Mouse (Mus musculus) E14TG2a.4 (cell line): ENCODE measurements around the gene Krt2.

Source experiments
- H3K27me3 ChIP-seq: 2 replicates; pipeline ENCODE4 v1.6.1; 2014; ENCODE audit warnings: low read length, control low read depth; ENCODE audit not compliant: insufficient read depth
- H3K36me3 ChIP-seq: 2 replicates; pipeline ENCODE4 v1.6.1; 2014; ENCODE audit warnings: low read length, control low read depth; ENCODE audit not compliant: insufficient read depth
- H3K4me1 ChIP-seq: replicated peaks from 2 replicates; pipeline ENCODE4 v1.6.1; 2014; ENCODE audit warnings: low read depth, low read length, control low read depth
- H3K4me3 ChIP-seq: replicated peaks from 2 replicates; pipeline ENCODE4 v1.5.1; 2014; ENCODE audit warnings: mild to moderate bottlenecking, low read length
- H3K9me3 ChIP-seq: 2 replicates; pipeline ENCODE4 v1.6.1; 2014; ENCODE audit warnings: low read length, control low read depth
- CTCF ChIP-seq: conservative IDR thresholded peaks from 2 replicates; pipeline ENCODE4 v1.5.1; 2014; ENCODE audit warnings: low read length
- NANOG ChIP-seq: IDR thresholded peaks from 2 replicates; pipeline ENCODE4 v1.6.1; 2014; ENCODE audit warnings: borderline replicate concordance, low read length, mixed read lengths
- POU5F1 ChIP-seq: IDR thresholded peaks from 2 replicates; pipeline ENCODE4 v1.6.1; 2014; ENCODE audit warnings: low read length, borderline replicate concordance

The Krt2 gene

DNA sequence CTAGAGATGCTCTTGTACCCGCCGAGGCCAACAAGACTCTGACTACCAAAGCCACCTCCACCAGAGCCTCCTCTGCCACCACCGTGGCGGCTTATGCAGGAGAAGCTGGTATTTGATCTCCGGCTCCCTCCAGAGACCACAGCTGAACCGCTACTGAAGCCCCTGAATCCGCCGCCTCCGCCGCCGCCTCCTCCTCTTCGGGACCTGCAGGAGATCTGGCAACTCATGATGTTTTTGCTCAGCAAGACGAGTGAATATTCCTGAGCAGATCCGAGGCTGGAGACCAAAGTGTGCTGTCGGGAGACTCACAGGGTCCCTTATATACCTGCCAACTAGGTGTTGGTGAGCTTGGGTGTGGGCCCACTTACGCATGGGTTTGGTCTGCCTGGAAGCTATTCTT lies at the start of gene Krt2:
Gene Krt2 (minus strand): TSS at position 295 of the 400 bp plus-strand sequence.
- H3K9me3 ChIP-seq: no peaks in the 10 kb centered on the region
- peak within 1 kb of the TSS; percentile 68 for H3K4me3 ChIP-seq
- peaks cover 46% of the 10 kb centered on the region for H3K27me3 ChIP-seq
- TF ChIP-seq CTCF (no peak), POU5F1 (no peak), NANOG (no peak)
- no peaks in the 10 kb centered on the region for H3K36me3 ChIP-seq
- H3K4me1 ChIP-seq: 0 out of 2 replicates have a peak, but pooled peaks cover 10% of the 10 kb centered on the region

DNA sequence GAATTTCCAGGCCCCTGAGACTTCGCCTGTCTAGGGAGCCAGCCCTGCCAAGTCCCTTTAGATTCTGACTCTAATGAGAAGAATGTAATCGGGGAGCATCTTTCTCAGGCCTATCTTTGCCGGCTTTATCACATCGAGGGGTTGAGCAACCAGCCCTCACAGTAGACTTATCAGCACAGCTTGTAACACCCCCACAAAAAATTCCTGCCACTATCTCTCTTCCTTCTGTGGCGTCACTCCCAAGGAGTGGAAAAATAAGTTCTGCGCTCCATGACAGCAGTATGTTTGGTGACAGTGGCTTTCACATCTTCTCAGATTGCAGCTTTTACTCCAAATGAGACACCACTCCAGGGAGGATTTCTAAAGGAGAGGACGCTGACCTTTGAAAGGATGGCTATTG lies 48.8 kb upstream of the Krt2 start:
- H3K27me3 ChIP-seq: peaks cover 38% of the 10 kb centered on the region
- H3K4me1 ChIP-seq: no peaks in the 10 kb centered on the region
- TF ChIP-seq NANOG (no peak), CTCF (no peak), POU5F1 (no peak)
- no peaks in the 10 kb centered on the region for H3K36me3 ChIP-seq
- no peak overlapping the region for H3K4me3 ChIP-seq
- no peaks in the 10 kb centered on the region for H3K9me3 ChIP-seq

DNA sequence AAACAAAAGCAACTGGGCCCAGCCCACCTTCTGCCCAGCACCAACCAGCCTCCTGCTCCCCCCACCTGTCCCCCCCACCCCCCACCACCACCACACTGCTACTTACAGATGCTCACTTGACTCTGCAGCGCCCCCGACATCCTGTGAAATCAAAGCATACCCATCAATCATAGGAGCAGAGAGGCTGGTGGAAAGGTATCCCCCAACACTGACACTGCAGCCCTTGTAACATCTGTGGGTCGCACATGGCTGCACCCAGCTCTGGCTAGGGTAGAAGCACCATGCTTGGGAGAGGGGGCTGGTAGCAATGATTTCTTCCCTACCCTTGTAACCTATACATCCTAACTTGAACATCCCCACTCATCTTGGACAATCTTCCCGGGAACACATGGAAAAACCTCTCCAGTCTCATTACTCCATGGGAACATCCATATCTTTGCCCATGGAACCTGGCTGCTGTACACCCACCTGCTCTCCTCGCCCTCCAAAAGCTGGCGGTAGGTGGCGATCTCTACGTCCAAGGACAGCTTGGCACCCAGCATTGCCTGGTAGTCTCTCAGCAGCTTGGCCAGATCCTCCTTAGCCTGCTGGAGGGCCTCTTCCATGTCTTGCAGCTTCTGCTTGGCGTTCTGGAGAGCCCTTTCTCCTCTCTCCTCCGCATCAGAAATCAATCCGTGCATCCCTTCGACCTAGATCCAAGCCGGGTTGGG lies 42.6 kb upstream of the Krt2 start:
- TF ChIP-seq CTCF: no peak
- no peak for TF ChIP-seq POU5F1
- TF ChIP-seq NANOG: no peak
- Histone ChIP-seq H3K27me3 (peaks cover 69% of the 10 kb centered on the region), H3K9me3 (no peaks in the 10 kb centered on the region), H3K4me3 (peak overlapping the region; percentile 67; the same call in 1 of the 2 replicates), H3K4me1 (peaks cover 23% of the 10 kb centered on the region), H3K36me3 (no peaks in the 10 kb centered on the region)

DNA sequence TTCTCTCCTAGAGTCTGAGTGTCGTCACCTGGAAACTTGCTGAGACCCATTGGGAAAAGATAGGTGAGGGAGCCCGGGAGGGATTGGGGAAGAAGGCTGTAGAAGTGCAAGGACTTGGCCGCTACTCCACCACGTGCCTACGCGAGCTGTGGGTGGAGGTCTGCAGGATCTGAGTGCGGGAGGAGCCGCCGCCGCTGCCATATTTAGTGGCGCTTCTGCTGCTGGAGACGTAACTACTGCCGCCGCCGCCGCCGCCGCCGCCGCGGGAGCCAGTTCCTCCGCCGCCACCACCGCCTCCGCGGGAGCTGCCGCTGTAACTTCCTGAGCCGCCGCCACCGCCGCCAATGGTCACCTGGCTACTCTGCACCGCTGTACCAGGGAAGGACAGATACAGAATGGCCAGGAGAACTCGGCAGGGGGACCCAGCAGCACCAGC lies 41.8 kb upstream of the Krt2 start:
- no peak for TF ChIP-seq CTCF
- no peak for TF ChIP-seq NANOG
- peaks cover 74% of the 10 kb centered on the region for H3K27me3 ChIP-seq
- peak overlapping the region; percentile 67 for H3K4me3 ChIP-seq
- H3K9me3 ChIP-seq: no peaks in the 10 kb centered on the region
- H3K36me3 ChIP-seq: no peaks in the 10 kb centered on the region
- H3K4me1 ChIP-seq: peaks cover 29% of the 10 kb centered on the region

DNA sequence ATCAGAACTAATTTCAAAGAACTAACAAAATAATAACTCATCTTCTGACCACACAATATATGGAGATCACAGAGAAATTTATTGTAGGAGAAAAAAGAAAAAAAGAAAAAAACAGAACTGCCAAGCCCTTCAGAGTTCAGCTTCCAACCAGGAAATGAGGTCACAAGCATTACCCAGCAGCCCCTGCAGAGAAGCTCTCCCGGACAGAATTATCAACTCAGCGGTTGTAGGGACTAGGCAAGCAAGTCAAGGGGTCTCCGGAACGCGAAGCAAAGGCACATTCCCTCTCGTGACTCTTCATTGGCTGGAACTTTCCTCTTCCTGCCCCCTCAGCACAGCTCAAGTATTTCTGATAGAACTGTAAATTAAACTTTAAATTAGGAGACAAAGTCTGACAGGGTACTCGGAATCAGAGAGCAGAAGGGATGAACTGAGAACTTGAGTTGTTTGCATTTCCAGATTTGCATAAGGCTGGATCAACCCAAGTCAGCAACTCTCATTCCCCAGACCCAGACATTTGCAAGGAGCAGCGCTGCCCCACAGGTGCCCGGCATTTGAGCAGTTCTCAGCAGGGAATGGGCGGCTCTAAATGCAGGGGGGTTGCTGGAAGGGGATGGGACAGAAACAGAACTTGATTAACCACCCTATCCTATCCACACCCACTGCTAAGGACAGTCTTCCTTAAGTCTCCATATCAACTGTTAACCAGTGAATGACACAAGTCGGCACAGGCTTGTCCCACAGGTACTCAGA lies 40.9 kb upstream of the Krt2 start:
- no peak for TF ChIP-seq CTCF
- no peak for TF ChIP-seq NANOG
- no peak for TF ChIP-seq POU5F1

DNA sequence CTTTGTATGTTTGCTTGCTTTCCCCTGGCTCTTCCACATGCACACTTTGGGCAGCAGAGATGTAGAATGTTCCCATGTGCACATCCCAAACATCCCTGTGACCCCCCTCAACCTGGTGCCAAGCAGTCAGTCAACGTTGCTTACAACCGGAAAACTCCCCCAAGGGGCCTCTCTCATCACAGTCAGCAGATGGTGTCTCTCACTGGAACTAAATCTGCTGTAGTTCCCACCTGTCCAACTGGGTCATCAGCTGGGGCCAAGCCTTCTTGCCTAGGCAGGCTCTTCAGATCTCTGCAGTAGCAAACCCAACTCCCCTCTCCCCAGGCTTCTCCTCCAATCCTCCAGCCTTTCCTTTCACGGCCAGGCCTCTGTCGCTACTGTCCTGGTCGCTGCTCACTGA lies 38.7 kb upstream of the Krt2 start:
- Histone ChIP-seq H3K4me1 (peaks cover 41% of the 10 kb centered on the region), H3K9me3 (no peaks in the 10 kb centered on the region), H3K27me3 (peaks cover 90% of the 10 kb centered on the region), H3K4me3 (no peak overlapping the region), H3K36me3 (no peaks in the 10 kb centered on the region)
- TF ChIP-seq CTCF: no peak

More for the DNA sequence above, 40.9 kb upstream of the Krt2 start:
- H3K4me3 ChIP-seq: peak overlapping the region; percentile 67
- H3K4me1 ChIP-seq: peaks cover 36% of the 10 kb centered on the region
- H3K27me3 ChIP-seq: peaks cover 81% of the 10 kb centered on the region
- H3K36me3 ChIP-seq: no peaks in the 10 kb centered on the region
- no peaks in the 10 kb centered on the region for H3K9me3 ChIP-seq

GRCm38 (mm10) chr15:101855732-101856131 lies 37.8 kb upstream of the Krt2 start:
- peaks cover 39% of the 10 kb centered on the region for H3K4me1 ChIP-seq
- no peak overlapping the region for H3K4me3 ChIP-seq
- H3K27me3 ChIP-seq: peaks cover 90% of the 10 kb centered on the region
- H3K36me3 ChIP-seq: no peaks in the 10 kb centered on the region
- TF ChIP-seq CTCF: no peak
- no peak for TF ChIP-seq POU5F1
- TF ChIP-seq NANOG: no peak
- H3K9me3 ChIP-seq: no peaks in the 10 kb centered on the region

GRCm38 (mm10) chr15:101854294-101854693 lies 36.3 kb upstream of the Krt2 start:
- no peaks in the 10 kb centered on the region for H3K36me3 ChIP-seq
- no peak overlapping the region; the same call in 1 of the 2 replicates for H3K4me3 ChIP-seq
- peaks cover 90% of the 10 kb centered on the region for H3K27me3 ChIP-seq
- TF ChIP-seq POU5F1: no peak
- no peak for TF ChIP-seq CTCF
- no peak for TF ChIP-seq NANOG
- no peaks in the 10 kb centered on the region for H3K9me3 ChIP-seq
- H3K4me1 ChIP-seq: peaks cover 28% of the 10 kb centered on the region

- Histone ChIP-seq H3K4me1 (peaks cover 18% of the 10 kb centered on the region), H3K27me3 (peaks cover 92% of the 10 kb centered on the region), H3K4me3 (no peak overlapping the region), H3K9me3 (no peaks in the 10 kb centered on the region), H3K36me3 (no peaks in the 10 kb centered on the region)
- TF ChIP-seq NANOG (peak; percentile 91), POU5F1 (no peak)
Measured at GRCm38 (mm10) chr15:101852571-101852970, 34.6 kb upstream of the Krt2 start.
